Mouse (Mus musculus): ENCODE measurements at regions not wholly inside any gene's neighbourhood (a gene's known extent, or its start where the extent isn't known, plus 50 kb on each side); places are given as distances from the start of the nearest gene placed in this dataset.

DNA sequence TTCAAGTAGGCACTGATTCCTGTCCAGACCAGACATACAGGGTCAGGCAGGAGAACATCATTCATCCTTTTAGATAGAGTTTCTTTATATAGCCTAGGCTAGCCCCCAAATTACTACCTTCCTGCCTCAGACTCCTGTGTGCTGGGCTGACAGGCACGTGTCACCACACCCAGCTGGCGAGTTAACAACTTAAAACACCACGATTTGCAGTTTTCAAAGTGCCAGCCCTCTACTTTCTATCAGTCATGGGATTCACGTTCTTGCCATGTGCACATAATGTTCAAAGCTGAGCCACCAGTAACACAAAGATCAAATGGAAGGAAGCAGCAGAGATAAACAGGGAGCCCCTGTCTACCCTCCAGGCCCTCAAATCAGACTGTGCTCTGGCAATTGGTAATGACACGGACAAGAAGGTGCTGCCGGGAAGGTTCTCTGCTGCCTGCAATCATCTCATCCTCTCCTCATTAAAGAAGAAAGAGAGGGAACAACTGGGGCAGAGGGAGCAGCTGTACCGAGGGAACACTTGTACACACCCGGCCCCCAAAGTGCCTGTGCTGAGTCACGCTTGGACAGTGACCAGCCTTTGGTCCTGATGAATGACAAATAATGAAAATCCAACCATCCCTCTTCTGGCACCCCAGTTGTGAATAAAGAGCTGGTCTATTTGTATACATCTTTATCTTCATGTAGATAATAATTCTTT lies 79.4 kb upstream of the Irf2bp2 start:
- no peak for DNase-seq

- no peak for DNase-seq
Measured at GRCm38 (mm10) chr8:126671594-126671993, 77.8 kb upstream of the Irf2bp2 start.

- DNase-seq: no peak
Measured at GRCm38 (mm10) chr8:126669919-126670318, 76.1 kb upstream of the Irf2bp2 start.

DNA sequence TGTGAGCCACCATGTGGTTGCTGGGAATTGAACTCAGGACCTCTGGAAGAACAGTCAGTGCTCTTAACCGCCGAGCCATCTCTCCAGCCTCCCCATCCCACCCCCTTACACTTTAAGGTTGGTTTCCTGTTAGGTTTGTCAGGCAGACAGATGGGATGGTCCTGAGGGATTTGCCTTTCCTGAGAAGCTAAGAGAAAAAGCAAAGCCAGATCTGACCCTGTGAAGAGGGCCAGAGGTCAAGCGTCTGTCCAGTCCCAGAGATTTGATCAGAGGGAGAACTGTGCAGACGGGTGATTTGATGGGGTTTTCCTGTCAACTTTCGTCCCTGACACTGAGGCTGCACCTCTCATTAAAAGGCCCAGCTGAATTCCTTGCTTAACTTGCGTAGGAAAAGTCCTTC lies 75.4 kb upstream of the Irf2bp2 start:
- no peak for DNase-seq

DNA sequence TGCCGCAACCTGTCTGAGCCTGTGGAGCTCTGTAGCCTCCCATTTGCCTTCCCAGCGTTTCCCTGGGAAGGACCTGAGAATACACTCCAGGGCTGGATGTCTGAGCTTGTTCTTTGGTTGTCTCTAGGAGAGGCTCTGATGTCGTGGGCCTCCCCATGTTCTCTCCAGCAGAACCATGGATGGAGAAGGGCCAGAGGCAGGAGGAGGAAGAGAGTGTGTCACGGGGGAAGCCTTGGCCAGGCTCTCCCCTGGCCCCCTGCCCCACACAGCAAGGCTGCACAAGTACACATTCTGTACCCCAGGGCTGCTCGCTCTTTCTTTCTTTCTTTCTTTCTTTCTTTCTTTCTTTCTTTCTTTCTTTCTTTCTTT lies 74.9 kb upstream of the Irf2bp2 start:
- DNase-seq: no peak

DNA sequence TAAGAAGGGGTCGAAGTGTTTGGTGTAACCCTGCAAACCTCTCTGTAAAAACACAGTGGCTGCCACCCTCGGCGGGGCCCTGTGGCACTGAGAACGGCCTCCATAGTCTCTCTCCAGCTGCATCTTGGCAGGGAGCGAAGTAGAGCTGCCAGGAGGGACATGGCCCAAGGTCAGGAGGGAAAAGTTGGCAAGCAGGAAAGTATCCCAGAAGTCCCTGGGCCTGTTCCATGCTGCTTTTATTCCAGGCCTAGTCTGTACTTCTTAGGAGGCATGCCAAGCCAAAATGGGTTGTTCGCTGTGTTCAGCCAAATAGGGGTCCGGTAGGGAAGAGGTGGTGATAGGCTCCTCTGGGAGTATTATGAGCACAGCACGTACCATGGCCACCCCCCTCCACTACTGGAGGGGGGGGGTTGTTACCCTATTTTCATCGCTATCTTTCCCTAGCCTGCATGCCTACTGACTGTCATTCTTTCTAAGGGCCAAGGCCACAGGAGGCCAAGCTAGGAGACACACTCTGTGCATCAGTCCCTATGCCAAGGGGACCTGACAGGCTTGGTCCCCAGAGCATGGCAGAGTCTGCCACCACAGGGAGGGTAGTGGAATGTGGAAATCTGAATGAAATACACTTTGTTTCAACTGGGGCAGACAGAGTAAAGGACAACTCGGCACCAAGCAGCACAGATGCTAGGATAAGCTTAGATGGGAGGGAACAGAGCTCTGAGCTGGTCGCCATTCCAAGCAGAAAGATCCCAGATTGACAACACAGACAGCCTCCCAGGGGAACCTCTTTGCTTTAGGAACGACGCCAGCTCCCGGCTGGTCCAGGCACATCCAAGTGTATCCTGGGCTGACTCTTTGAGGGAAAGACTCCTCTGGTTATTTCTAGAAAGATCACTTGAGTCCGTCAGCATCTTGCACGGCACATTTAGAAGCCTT lies 74.2 kb upstream of the Irf2bp2 start:
- peak; percentile 64 for DNase-seq

DNA sequence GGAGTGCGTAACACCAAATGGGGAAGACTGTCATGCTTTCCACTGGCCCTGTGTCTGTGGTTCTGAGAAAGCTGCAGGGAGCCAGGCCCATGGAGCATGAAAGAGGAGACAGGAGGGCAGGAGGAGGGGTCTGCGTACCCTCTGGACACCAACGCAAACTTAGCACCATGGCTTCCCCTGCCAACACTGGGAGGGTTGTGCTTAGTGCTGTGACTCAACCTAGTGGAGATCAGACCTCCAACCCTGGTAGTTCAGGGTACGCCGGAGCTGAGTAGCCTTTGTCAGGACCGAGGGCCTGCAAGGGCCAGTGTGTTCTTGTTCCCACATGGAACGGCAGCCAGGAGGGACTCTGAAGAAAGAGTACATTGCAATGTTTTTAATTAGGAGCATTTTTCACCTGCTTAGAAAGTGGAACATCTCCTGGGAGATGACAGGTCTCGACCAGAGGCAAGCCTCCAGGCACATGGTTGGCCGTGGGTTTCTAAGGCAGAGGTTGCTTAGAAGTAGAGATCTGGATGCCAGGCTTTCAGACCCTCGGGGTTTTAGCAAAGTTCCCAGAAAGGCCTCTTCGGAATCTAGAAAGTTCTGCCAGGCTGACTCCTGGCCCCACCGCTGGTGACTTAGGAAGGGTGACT lies 73.4 kb upstream of the Irf2bp2 start:
- peak; percentile 61 for DNase-seq

DNA sequence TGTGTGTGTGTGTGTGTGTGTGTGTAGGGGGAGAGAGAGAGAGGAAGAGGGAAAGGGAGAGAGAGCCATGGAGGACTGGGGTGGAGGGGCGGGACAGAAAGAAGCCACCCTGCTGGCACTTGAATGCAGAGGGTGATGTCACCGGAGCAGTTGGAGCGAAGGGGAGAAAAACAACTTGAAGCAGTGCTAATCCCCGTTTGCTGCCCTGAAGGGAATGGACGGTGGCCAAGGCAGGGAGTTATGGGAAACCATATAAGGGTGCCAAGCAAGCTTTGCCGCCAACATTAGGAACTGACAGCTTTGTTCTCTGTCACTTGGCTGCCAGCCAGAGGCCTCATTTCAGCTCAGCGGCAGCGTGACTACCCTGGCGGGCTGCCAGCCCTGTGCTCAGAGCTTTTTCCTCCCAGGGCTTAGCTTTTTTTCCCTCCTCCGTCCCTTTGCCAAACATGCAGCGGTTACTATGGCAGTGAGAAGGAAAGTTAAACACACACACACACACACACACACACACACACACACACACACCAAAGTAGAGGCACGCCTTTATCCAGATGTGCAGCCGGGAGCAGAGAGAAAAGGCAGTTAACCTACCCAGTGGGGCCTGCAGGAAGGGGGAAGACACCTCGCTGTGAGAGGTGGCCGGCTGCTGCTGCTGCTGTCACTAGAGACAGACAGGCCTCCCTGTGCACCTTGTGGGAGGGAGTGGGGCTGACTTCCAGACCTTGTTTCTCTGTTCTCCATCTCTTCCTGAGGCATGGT lies 72.7 kb upstream of the Irf2bp2 start:
- DNase-seq: peak; percentile 92

GRCm38 (mm10) chr8:126665581-126666241 lies 71.9 kb upstream of the Irf2bp2 start:
- peak; percentile 50 for DNase-seq

GRCm38 (mm10) chr8:126664891-126665290 lies 71.1 kb upstream of the Irf2bp2 start:
- no peak for DNase-seq

DNA sequence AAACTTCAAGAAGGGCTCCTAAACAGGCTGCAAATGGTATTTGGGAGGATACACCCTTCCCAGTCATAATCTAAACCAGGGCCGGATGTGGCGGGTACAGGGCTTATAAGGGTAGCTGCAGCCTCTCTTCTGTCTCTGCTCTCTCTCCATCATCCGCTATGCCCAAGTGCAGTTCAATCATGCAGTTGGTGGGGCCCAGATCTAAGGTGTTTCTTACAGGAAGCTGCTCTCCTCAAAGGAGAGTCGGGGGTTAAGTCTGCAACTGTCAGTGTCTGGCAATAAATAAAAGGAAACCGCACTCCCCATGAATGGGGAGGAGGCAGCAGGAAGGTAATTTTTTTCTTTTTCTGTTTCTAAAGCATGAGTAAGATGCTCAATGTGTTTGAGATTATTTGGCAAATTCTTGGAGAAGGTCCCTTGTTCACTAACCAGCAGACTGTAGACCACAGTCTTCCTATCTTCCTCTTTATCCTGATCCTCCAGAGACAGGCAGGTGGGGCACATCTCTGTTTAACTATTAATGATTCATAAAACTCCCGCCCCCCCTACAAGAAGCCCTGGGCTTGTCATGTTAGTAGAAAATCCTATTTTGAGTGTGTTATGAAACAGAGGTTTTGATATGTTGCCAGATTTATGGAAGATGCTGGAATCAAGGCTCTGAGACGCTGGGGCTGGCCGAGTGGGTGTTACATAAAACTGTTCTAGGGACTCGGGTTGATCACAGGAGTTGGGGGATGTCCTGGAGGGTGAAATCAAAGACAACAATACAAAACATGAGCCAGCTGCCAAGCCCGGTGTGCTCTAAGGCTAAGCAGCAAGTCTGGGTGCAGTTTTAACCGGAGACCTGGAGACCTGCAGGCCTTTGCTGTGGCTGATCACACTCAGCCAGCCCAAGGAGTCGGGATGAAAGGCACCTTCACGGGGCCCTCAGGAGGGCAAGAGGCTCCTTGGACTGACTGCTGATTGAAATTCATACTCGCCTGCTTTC lies 69.3 kb upstream of the Irf2bp2 start:
- DNase-seq: peak; percentile 72

- no peak for DNase-seq
Measured at GRCm38 (mm10) chr8:126662151-126662550, 68.4 kb upstream of the Irf2bp2 start.

DNA sequence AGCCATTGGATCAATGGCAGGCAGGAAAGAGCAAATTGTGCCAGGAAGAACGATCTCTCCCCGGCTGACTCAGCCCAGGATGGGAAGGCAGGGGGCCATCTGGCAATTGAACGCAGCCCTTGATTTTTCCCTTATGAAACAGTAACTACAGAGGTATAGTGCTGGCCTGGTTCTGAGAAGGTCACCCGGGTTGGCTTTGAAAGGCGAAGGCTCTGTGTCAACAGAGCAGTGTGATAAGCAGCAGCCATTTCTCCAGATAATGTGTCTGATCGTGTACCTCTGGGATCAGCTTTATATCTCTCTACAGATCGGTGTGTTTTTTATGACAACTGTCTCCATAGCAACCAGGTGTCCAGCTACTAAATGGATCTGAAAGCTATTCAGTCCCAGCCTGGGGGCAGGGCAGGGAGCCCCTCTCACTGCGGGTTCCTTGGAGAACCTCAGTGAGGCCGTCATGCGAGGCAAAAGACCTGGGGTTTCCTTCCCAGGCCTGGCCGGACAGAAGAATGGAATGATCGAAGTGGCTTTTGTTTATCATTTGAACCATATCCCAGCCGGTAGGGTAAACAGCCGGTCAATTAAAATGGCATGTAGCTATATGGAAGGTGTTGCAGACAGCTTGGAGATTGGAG lies 67.8 kb upstream of the Irf2bp2 start:
- DNase-seq: peak; percentile 34

DNA sequence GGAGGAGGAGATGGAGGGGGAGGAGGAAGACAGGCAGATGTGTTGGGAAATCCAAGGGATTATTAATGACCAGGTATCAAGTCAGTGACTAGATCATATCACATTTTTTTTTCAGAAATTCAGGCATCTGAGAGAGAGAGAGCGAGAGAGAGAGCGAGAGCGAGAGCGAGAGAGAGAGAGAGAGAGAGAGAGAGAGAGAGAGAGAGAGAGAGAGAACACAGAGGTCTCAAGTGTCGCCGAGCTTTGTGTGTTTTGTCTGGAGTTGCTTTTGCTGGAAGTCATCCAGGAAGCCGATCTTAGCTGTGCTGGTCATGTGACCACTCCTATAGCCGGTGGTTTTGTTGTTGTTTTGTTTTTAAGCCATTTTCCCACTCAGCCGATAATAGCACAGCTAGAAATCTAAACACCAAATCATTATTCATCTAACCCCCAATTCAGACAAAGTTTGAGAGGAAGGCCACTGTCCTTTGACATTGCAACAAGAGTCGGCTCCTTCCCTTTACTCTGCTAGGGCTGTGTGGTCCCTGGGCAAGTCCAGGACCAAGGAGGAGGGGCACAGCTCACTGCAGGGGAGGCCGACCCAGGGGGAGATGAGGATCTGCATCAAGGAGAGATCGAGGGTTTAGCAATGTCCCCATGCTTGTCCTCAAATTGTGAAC lies 67.0 kb upstream of the Irf2bp2 start:
- peak; percentile 35 for DNase-seq

DNA sequence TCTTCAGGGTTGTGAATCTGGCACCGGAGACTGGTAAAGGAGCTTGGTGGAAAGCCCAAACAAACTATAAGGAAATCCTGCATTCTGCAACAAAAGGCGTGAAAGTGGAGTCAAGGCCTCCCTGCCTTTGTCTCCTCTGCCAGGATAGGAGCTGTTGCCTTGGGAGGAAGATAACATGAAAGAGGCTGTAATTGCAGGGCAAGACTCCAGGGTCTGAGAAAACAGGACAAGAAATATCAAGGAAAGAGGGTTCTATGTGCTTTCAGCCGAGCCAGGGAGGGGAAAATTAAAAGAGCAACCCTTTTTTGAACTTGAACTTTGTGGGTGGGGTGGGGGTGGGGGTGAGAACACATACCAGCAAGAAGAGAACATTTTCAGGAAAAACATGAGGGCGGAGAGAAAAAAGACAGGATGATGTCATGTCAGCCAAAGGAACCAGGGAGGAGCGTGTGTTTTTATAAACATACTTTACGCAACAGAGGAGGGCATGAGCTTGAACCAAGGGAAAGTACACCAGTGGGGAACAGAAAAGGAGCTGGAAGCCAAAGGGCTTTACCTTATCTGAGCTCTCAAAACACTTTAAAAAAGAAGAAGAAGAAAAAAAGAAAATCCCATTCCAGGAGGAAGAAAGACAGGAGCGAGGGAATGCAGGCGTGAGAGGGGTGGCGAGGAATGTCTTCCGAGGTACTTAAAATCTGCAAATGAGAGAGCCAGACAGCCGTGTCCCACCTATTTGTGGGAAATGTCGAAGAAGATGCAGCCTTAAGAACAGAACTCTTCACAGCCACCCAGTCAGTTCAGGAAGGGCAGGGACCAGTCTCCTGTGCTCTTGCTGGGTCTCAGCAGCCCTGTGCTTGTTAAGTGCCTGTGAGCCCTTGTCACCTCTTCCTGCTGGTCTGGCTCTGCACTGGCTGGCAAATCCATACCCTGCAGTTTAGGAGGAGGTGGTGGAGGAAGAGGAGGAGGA lies 66.2 kb upstream of the Irf2bp2 start:
- DNase-seq: peak; percentile 45

DNA sequence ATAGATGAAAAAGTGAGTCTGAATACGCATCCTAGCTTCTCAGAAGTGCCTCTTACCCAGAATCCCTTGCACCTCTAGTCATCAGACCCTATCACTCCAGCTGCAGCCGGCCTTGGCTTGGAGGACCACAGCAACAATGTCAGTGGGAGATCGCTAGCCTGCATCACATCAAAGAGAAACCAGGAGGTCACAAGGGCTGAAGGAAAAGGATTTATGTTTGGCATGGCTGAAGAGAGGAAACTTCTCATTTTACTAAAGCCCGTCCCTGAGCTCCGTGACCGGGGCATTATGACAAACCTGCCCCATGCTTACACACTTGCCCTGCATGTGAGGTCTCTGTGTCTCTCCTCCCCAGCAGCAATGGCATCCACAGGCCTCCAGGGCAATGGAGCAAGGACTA lies 63.8 kb upstream of the Irf2bp2 start:
- no peak for DNase-seq

DNA sequence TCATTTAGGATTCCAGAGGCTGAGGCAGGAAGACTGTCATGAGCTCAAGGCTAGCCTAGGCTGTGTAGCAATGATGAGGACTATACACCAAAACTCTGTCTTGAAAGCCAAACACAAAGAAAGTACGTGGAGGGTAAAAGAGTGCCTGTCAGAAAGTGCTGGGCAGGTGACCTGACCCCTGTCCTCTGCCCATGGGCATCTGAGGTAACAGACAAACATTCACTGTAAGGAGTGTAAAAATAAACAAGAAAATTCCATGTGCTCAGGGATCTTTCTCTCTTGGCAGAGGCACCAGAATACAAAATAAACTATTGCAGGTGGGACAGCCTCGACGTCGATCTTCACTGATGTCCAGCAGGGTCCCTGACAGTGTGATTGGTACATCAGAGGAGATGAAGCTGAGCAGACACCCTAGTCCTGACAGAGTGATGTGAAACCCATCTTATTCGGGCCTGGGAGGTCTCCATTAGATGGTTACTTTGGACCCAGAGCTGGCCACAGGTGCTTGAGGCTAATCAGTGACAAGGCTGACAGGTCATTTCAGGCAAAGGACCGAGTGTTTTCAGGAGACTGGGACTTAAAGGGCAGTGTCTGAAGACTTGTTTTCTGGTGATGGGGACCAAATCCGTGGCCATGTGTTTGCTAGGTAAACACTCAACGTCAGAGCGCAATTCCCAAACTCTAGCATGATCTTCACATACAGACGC lies 62.9 kb upstream of the Irf2bp2 start:
- DNase-seq: no peak

DNA sequence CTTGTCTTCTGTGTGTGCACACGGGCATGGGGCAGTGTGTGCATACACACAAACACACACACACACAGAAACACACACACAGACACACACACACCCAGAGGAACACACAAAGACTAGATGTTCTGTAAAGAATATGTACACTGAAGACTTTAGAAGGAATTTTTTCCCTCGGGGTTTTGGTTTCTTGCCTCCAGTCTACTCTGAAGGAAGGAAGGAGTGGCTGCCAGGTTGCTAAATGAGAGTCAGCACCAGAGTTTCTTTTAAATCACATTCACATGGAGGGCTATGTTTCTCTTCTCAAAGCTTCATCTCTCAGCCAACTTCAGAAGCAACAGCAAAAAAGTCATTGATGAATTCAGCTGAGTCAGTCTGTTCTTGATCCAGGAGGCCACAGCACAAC lies 61.8 kb upstream of the Irf2bp2 start:
- DNase-seq: no peak

Data from thymus, postnatal 4 days (tissue).